Mouse (Mus musculus) inflammation-experienced regulatory T-cells, adult 6 months (primary cell): ENCODE data around the gene Phgr1. TPM values are rescaled to one million over a fixed set of nuclear protein-coding genes. Genes with fewer than 3 reads are reported as not detected.

Source experiments
- ATAC-seq: one replicate; pipeline ENCODE4 v1.8.0; 2017
- polyA plus RNA-seq, 3 experiments: library from polyadenylated mRNA; unstranded; fragments of 100-300 nt; shearing (Covaris generic); gene quantifications; one replicate each; pipeline ENCODE4 v1.2.1; 2017

Gene Phgr1
- not detected for polyA plus RNA-seq

GRCm38 (mm10) chr2:118772158-118772874 is at the start of gene Phgr1:
Phgr1 (plus strand) TSS chr2:118772769.
- ATAC-seq: no peak

- ATAC-seq: no peak
These were observed 48.7 kb upstream of the Phgr1 start for GRCm38 (mm10) chr2:118723693-118724486.

- no peak for ATAC-seq
These were observed 47.1 kb upstream of the Phgr1 start for GRCm38 (mm10) chr2:118725511-118725910.

DNA sequence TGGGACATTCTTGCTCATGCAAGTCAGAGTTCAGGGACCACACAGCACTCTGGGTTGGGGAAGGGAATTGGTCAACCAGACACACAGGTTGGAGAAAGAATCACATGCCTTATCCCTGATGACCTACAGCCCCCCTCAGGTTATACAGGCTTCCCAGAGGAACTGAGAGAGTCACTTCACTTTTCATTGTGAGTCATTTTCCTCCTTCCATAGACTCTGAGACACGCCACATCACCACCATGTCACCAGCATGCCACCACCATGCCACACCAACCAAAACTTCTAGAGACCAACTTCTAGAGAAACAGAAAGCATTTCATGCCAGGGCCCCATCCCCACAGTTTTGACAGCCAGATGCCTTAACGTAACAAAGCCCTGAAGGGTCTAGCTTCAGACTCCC is 45.7 kb upstream of the Phgr1 start:
- no peak for ATAC-seq

- no peak for ATAC-seq
These were observed 44.7 kb upstream of the Phgr1 start for GRCm38 (mm10) chr2:118727911-118728310.

DNA sequence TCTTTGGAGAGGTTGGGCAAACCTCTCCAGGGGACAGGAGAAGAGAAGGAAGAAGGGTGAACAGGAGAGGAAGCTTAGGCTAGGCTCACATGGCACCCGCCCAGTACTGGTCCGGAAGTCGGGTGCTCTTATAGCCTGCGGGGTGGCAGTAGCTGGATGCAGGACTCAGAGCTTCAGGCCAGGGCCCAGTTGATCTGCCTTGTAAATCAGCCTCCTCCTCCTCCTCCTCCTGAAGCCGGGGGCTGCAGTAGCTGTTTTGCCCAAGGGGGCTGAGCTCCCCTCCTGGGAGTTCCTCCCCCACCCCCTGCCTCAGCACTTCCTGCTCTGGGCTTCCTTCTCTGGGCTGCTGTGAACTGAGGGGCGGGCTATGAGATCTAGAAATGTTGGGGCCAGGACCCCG is 44.2 kb upstream of the Phgr1 start, which contains the start of gene Plcb2:
TSS of gene Plcb2 (minus strand) at position 102 of the 400 bp plus-strand sequence.
- peak; percentile 81 for ATAC-seq

- ATAC-seq: no peak
These were observed 43.4 kb upstream of the Phgr1 start for GRCm38 (mm10) chr2:118729194-118729593.

DNA sequence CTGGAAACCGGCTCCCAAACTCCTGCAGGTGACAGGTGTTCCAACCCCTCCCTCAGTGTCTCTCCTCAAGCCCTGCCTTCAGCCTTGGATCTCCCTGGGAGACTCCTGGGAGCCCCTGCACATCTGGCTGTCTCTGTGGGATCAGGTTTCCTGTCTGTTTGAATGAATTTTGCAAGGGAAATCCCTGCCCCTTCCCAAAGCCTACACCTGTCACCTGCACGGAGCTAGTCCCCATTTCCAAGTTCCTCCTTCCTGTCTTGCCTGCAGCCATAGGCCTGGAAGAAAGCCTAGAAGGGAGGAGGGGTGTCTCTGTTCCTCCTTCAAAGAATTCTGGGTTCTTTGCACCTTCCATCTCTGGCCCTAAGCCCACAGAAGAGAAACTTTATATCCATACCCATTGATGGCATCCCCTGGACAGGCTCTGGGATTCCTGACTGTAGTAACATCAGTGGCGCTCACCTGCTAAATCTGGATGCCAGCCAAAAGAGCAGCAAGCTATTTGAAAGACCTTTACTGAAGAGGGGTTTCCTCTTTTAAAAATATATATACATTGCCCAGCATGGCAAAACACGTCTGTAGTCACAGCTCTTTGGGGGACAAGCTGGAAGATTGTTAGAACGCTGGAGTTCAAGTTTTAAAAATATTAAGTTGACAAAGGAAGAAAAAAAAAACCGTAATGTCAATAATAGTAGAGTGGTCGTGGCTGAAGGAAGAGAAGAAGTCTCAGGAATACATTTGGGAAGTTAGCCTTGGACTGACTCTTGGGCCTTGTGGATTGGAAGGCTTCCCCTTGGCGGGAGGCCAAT is 42.5 kb upstream of the Phgr1 start:
- no peak for ATAC-seq

DNA sequence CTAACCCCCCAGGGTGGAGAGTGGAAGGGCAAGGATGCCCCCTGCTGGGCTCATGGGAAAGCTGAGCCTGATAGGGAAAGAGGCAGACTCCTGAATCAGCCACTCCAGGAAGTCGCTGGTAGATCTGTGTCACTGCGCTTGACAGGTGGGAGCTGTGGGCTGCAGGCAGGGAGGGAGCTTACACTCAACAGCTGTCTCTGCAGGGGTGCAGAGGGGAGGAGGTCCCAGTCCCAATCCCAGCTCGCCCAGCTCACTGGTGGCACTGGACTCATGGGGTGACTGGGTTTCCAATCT is 42.0 kb upstream of the Phgr1 start:
- peak; percentile 23 for ATAC-seq

DNA sequence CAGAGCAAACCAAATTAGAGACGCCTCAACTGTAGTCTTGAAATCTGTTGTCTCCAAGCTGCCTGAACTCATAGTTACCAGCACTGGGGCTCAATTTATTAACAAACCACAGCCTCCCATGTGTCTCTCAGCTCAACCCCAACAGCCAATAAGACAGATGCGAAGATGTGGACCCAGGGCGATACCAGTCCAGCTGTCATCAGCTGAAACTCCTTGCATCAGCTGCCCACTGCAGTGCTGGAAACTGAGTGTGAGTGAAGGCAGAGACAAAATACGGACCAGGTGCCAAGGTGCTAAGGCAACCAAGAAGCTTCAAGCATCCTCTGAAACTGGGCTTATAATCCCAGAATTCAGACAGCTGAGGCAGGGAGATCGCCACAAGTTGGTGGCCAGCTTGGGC is 40.6 kb upstream of the Phgr1 start:
- no peak for ATAC-seq

DNA sequence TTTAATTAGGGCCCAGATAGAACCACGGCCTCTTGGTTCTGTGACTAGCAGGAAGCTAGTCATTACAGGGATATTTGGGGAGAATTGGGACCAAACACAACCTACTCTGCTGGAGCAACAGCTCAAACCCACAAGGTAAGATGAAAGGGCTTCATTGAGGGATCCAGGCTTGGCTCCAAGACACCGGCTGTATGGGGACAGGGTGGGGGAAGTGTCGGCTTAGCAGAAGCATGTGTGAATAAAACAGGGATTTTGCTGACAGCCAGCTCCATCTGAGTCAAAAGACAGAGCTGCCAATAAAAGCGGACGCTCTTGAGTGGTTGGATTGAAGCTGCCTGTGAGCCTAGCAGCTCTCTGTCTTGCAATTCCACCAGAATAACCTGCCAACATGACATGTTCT is 39.2 kb upstream of the Phgr1 start:
- no peak for ATAC-seq

- no peak for ATAC-seq
These were observed 32.2 kb upstream of the Phgr1 start for GRCm38 (mm10) chr2:118740341-118740740.

DNA sequence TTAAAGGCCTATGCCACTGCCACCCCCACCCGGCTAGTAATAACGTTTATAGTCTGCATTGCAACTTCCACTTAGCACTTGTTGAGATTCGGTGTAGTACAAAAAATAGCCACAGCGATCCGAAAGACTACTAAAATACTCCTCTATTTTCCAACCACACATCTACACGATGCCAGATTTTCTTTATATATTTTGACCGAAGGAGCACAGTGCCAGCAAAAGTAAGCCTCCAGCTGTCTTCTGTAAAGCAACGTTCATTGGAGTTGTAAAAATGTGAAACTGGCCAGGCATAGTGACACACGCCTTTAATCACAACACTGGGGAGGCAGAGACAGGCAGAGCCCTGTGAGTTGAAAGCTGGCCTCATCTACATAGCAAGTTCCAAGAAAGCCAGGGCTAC is 31.4 kb upstream of the Phgr1 start:
- ATAC-seq: no peak

GRCm38 (mm10) chr2:118743261-118743943 is 29.2 kb upstream of the Phgr1 start:
- ATAC-seq: peak; percentile 47

DNA sequence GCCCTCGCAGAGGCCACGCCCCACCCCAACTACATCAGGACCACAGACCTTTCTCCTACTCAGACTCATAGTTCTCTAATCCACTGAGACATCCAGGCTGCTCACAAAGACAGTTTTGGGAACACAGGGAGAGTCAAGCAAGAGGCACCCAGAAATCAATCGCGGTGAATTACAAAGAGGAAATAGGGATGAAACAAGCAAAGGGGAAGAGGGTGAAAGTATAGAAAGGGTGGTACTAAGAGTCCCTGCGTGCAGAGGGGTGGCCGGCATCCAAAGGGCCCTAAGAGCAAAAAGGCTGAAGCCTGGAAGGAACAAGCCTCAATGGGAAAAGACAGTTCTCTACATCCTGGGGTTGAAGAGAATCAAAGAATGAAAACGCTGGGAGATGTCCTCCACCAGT is 27.9 kb upstream of the Phgr1 start:
- ATAC-seq: no peak

GRCm38 (mm10) chr2:118745232-118745884 is 27.2 kb upstream of the Phgr1 start, which contains the start of gene Inafm2:
Inafm2 (plus strand) TSS chr2:118745758.
- ATAC-seq: peak; percentile 87

DNA sequence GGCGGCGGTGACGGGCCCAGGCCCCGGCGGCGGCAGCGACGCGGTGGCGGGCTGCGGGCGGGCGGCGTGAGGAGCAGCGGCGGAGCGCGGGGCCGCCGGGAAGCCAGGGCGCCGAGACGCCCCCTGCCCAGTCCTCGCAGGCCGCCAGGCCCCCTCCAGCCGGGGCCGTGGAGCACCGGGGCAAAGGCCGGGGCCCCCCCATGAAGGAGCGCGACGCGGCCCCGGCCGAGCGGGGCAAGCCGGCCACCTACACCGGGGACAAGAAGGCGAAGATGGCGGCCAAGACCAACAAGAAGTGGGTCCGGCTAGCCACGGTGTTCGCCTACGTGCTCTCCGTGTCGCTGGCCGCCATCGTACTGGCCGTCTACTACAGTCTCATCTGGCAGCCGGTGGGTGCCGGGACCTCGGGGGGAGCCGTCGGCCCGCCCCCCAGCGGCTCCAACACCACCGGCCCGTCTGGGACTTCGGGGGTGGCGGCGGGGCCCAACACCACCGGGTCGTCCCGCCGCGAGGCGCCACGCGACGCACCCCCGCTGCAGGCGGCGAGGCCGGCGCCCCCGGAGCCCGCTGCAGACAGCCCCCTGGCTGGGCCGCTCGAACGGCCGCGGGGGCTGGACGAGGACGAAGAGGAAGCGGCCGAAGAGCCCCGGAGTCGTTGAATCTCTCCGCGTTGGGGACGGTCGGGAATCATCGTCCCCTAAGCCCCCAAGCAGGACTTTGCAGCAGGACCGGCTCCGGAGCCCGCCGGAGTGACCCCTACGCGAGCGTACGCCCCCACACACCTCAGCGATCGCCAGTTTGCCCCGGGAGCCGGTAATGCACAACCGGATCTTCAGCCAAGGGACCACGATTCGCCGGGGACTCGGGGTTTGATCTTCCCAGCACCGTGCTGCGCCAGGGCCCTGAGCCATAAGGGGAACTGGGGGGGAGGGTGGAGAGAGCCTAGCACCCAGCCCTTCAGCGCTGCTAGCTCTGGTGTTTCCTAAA is 26.4 kb upstream of the Phgr1 start:
- ATAC-seq: peak; percentile 38

DNA sequence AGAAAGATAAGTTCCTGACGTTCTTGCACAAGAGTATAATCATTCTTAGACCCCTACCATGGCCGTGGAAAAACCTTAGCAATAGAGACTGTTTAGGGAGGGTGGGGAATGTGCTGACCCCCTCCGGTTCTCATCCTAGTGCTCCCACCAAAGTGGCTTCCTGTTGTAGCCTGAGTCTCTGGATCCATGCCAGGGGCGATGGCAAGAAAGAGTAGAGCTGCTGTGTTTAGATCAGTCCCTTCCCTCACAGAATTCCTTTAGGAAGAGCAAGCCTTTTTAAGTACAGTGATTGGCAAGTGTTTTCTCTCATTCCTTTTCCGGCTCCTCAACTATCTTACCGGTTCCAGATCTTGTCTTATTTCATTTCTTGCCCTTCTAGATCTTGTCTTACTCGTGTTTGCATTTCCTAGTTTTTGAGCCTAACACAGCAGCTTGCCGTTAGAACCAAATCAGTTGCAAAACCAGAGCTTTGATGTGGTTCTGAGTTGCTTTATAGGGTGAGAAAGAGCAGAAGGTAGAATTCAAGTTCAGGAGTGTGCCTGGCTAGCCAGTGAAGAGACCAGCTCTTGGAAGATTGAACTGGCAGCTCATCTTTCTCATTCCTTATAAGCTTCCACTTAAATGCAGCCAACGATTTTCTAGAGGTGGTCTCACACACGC is 25.1 kb upstream of the Phgr1 start:
- ATAC-seq: no peak

DNA sequence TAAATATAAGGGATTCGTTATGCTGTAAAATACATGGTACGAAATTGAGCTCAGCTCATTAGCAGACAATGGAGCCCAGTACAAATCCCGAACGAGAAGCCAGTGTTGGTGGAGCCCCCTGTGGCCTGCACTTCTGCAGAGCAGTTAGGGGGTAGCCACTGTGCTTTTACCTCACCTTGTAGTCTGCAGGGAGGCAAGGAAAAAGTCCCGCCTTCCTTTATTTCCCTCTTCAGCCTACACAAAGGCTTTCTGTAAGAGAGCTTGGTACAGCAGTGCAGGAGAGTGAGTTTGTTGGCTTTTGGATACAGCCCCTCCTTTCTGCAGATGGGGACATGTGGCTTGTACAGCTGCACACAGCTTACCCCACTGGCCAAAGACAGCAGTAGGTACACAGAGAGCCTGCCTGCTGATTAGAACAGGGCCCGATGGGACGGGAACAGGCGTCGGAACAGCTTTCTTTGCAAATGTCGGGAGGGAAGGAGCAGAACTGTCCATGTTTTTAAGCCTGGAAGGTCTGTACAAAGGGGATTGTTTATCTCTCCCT is 23.2 kb upstream of the Phgr1 start:
- no peak for ATAC-seq

DNA sequence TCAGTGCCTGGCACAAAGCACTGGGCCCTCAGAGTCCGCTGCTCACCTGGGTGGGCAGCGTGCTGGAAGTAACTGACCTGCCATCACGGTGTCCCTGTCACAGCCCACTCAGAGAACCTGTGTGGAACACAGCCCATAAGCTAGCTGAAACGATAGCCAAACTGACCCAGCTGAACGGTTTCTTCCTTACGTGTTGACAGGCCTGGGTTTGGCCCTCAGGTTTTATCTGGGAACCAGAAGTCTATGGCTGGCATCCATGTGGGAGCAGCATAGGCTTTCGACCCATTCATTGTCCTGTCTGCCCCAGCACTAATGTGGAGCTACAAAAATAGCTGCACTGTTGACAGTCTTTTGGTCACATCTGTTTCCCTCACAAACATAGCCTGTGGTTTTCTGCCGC is 22.1 kb upstream of the Phgr1 start:
- ATAC-seq: no peak
